Mouse (Mus musculus) ZHBTc4 (cell line): Measurements from ENCODE around the gene Lzic.
A peak's percentile ranks its signal among the peaks of the same experiment; 100 is the strongest.

ENCODE experiments used
- DNase-seq: peaks from one replicate; pipeline ENCODE4 v3.0.0-alpha.2; 2011; ENCODE audit warnings: low read depth, low spot score

Gene Lzic

DNA sequence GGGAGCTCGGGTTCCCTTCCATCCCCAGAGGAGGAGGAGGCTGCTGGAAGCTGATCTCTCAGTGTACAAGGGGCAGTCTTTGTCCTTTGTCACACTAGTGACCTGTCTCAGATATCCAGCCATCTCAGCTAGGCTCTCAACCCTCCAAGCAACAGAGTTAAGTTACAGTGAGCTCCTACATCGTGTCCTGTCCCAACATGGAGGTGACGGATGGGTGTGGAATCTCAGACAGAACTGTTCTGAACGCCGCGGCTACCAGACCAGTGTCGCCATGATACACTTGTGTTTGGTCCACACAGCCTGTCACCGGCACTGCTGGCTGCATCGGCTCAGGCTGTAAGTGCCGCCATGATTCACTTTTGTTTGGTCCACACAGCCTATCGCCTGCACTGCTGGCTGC lies 8.0 kb upstream of the Lzic start, which contains the start of gene Tmem274:
Gene Tmem274 (plus strand): TSS at position 301 of the 400 bp plus-strand sequence.
- DNase-seq: no peak

DNA sequence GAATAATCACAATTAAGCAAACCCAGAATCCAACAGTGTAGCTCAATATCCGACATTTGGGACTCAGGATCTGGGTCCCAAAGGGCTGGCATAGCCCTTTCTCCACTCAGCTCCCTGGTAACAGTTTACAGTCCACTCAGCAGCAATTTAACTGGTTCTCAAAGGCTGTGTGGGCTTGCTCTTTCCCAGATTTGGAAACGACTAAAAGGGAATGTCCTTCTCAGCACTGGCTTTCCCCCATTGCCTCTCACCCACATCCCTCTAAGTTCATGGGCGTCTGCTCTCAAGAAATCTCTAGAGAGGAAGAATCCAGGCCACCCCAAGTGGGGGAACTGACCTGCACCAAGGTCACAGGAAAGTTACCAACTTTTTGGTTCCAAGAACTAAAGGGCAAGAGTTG lies 463 bp upstream of the Lzic start:
- DNase-seq: no peak

DNA sequence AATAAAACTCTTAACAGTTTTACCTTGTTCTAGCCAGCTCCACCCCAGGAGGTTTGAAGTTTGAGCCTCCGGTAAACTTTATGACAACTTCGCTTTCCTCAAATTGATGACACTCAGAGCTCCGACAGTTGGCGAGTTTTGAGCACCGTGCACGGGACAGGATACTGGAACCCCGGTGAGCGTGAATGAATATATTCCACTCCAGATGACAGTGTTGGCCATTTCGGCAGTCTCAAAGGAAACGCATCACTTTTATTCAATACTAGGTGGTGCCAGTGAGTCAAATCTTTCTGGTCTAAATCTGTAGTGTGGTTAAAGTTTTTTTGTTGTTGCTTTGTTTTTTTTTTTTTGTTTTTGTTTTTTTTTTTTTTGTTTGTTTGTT lies 787 bp downstream of the Lzic start:
- DNase-seq: peak; percentile 36

DNA sequence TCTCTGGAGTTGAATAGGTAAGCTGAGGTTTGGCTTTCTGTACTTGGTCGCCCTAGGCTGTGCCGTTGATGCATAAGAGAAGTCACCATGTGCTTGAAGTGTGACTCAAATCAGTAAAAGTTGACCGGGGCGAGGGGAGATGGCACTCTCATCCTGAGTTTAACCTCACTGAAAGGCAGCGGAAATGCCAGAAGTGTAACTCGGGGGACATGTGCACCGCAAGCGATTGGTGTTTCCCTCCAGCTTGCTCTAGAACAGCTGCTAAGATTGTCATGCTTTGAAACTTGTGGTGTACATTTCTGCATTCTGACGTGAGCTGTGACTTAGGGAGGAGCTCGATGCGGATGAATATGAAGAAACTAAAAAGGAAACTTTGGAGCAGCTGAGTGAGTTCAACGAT lies 2.7 kb downstream of the Lzic start:
- DNase-seq: no peak

DNA sequence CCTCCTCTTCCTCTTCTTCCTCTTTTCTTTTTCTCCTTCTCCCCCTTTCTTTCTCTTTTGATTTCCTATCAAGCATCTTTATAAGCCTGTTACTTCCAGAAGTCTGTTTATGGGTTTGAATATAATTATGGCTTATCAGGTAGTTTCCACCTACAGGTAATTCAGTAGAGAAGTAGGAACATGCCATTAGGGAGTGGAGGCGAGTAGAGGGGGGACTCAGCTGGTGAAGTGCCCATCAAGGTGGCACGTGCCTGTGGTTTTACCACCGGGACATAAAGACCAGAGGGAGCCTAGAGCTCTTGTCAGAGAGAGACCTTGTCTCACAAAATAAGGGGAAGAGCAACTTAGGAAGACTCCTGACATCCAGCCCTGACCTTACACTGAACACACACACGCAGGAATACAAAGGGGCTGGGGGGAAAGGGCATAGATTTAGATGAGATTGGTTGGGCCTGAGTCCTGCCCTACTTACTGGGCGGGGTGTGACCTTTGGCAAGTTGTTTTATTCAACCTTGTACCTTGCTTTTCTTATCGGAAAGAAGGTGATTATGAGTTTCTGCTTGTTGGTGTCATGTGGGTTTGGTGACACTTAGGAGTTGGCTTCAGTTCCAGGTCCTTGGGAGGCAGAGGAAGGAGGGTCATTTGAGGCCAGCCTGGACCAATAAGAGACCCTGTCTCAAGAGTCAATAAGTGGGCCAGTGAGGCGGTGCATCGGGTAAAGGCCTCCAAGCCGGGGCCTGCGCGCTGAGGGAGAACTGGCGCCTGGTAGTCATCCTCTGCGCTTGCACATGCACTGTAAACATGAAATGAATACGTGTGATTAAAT lies 4.6 kb downstream of the Lzic start:
- no peak for DNase-seq

DNA sequence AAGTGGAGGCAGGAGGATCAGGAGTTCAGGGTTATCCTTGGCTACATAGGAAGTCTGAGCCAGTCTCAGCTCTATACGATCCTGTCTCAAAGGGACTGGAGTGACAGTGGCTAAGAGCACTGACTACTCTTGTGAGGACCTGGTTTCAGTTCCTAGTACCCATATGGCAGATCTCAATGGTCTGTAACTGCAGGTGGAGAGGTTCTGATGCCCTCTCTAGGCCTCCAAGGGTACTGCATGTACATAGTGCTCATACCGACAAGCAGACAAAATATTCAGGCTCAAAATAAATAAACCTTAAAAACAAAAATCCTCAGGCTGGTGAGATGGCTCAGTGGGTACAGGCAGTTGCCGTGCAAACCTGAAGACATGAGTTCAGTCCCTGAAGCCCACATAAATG lies 6.1 kb downstream of the Lzic start:
- peak; percentile 69 for DNase-seq

DNA sequence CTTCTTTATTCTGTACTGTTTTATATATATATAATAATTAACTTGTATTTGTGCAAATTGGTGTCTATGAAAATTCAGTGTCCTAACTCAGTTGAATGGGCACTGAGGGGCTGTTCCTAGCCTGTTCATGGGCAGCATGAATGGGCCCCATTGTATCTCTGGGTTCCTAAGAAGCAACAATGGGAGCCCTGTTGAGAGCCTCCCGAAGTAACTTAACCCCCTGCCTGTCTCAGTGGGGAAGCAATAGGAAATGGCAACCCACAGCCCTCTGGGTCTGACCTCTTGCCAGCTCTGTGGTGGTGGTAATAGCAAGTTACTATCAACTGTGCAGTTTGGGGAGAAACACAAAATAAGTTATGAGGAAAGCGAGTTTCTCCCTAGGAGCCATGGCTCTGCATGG lies 11.6 kb downstream of the Lzic start:
- no peak for DNase-seq

DNA sequence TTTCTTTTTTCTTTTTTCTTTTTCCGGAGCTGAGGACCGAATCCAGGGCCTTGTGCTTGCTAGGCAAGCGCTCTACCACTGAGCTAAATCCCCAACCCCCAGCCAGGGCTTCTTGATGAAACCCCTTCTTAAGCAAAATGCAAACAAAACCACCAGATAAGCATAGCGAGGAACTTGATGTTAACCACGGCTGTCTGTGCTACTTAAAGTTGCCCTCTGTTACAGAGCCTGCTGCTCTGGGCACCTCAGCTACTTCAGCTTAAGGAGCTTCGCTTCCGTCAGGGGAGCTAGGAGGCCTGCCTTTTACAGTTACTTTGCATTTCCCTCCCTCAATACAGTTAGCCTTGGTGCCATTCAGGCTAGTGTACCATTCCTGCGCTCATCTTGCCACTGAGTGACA lies 13.9 kb downstream of the Lzic start:
- DNase-seq: no peak

DNA sequence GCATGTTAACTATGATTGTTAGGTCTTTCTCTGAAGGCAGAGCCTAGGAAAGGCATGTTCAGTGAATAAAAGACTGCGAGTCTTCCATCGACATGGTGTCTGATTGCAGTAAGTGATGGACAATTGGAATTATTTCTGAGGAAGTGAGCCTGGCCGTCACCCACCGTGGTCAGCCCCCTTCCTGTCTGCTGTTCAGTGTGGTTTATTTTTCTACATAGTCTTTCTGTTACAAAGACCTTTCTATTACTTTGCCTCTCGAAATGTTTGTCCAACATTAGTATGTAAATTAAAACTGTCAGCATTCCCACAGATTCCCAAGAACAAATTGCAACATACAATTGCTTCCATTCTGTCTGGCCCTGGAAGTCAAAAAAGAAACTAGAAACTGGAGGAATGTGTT lies 14.8 kb downstream of the Lzic start:
- DNase-seq: no peak

DNA sequence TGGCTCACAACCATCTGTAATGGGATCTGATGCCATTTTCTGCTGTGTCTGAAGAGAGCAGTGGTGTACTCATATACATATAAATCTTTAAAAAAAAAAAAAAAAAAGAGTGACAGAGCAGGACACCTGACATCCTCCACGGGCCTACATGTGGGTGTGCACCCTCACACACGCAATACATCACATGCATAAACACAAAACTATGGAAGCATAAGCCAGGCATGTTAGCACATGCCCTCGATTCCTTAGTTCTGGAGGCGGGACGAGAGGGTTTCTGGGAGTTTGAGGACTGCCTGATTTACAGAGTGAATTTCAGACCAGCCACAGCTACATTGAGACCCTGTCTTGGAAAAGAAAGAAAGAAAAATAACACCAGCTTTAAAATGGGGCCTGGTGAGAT lies 19.3 kb downstream of the Lzic start:
- no peak for DNase-seq

DNA sequence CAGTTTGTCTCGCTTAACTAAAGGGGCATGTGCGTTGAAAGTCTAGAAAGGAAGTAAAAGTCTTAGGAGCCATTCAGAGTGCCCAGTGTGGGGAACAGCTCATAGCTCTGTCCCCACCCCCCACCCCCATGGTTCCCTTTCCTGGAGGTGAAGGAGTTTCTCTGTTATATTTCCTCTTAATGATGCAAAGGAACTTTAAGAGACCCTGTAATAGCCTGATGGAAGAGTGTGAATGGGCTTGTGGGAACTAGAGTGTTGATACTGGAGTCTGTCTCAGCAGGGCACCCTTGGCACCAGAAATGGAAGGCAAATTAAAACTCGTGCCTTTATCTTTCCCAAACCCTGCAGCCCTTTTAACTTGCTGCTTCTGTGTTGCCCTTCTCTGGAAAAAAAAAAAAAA lies 19.8 kb downstream of the Lzic start:
- DNase-seq: no peak

DNA sequence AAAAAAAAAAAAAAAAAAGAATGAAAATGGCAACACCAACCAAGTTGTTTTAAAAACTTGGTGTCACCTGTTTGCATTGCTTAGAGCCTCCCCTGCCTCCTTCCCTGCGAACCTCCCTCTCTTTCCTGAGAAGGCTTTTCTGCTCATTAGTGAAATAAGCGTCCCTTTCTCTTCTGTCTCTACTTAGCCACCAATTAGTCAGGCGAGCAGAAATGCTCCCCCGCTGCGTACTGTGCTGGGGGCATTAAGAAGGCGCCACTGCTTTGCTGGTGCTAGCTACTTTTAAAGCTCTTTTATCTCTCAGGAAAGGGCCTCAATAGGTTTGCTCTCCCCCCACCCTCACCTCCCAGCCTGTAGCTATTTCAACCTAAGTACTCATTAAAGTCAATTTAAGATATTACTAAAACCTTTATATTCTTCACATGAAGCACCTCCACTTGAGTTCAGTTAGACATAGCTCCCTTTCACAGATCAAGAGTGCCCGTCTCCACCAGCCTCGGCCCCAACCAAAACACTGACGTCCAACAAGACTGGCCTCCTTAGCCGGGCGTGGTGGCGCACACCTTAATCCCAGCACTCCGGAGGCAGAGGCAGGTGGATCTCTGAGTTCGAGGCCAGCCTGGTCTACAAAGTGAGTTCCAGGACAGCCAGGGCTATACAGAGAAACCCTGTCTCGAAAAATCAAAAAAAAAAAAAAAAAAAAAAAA lies 20.4 kb downstream of the Lzic start:
- no peak for DNase-seq

DNA sequence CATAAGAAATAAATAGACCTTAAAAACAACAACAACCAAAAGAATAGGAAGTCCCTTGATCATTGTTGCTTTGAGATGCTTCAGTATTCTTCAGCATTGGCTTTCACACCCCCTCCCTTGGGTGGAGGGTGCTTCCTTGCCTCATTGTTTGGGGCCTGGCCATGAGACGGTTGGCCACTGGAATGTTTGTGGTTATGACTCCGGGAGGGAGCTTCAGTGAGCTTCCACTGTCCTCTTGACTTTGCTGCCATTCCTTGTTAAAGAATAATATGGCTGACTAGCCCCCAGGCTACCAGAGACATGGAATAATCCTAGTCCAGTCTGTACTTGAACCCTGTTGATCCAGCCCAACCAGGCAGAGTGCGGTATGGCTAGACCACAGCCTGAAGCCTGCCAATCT lies 21.9 kb downstream of the Lzic start:
- no peak for DNase-seq

DNA sequence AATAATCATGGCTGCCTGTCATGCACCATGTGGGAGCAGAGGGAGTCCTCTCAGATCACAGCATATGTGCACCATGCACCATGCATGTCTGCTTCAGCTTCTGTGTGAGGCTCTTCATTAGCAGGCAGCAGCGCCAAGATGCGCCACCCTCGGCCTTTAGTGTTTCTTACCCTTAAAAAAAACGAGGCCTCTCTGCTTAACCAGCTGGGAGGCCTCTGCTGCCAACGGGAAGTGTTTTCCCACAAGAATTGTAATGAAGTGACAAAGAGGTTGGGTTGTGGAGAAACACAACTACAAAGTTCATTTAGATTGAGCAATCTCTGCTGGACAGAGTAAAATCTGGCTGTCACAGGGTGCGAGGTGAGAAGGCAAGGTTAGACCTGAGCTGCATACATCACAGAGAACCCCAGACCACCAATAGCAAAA lies 26.2 kb downstream of the Lzic start:
- no peak for DNase-seq

DNA sequence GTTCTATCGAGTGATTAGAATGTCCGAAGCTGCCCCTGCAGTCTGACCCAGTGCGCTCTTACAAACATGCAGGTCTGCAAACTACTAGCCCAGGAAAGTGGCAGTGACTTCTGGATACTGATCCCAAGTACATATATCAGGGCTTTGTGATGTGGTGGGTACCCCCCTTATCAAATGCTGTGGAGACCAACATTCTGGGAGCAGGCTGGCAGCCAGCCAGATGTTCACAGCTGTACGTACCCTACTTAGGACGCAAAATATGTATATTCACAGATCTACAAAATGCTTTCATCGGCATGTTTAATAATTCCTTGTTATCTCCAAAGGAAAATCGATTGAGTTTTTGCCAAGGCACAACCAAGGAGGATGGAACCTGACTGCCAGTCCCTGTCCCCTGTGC lies 27.0 kb downstream of the Lzic start:
- DNase-seq: no peak

DNA sequence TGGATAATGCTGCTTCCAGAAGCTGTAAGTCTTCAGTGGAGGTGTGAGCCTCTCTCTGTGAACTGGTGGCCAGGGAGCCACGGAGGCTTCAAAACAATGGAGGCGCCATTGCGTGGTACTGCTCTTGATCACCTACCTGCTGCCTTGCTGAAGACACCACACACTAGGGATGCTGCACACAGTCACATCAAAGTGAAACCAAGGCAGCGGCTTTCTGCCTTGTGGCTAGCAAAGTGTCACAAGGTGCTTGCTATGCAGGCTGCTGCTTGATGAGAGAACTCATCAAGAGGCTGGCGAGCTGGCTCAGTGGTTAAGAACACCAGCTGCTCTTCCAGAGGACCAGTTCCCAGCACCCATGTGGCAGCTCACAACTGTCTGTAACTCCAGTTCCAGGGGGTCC lies 30.7 kb downstream of the Lzic start:
- no peak for DNase-seq

DNA sequence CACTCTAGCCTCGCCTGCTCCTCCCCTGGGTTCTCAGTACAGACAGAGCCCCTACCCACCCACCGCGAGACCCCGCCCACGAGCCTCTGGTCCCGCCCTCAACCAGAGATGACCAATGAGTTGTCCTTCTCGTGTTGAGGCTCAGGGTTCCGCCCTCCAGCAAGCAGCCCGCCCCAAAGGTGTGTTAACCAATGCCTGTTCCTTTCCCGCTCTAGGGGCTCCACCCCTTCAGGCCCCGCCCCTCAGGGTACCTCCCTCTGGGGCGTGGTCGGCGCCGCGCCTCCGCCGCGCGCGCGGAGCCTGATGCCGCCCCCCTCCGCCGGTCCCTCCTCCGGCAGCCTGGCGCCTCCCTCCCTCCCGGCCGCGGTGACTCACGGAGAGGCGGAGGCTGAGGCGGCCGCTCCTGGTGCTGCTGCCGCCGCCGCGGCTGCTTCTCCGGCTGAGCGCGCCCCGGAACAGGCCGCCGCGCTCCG lies 32.9 kb downstream of the Lzic start, which contains the start of gene Ctnnbip1:
Gene Ctnnbip1 (plus strand): TSS at position 369 of the 473 bp plus-strand sequence.
- peak; percentile 99 for DNase-seq

DNA sequence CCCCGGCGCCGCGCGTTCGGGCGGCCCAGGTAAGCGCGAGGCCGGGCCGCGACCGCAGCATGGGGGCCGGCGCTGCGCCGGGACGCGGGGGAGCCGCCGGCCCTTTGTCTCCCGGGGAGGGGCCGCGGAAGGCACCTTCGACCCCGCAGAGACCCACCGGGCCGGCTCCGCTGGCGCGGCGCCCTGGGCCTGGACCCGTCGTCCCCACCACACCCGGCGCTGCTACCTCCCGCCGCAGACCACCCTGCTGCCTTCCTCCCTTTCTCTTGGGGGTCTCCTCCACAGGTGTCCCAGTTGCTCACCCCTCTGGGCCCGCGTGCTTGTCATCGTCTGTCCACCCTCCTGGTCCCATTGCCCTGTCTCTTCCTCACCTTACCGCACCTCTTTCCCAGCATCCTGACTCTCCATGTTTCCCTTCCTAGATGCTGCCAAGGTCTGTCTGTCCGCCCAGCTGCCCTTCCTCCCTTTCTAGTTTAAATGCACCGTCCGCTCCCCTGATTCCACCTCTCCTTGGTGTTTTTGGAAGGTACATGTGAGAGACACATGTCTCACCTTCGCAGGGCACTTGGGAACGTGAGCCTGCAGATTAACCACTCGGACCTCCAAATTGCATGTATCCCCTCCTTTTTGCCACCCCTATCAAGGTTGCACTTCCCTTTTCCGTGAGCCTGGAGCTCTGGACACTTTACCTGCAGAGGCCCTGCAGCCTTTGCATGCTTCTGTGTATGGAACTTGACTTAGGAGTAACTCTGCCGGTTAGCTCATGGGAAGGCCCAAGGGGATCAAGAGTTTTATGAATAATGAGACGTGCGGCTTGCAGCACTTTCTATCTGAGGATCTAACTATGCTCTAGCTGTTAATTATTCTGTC lies 33.6 kb downstream of the Lzic start:
- no peak for DNase-seq

DNA sequence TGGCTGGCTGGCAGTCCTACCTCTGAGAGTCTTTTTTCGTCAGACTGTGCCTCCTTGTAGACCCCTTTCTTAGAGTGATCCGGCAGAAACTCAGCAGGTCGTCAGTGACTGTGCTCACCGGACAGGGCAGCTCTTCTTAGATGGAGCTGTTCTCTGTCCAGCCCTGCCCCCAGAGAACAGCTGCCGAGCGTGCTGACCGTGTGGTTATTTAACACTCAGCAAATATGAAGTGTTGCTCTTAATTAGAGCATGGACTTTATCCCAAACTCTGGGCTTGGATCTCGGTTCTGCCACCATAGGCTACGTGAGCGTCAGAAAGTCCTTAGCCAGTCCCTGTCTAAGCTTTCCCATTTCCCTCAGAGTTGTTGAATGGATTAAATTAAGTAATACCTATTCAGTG lies 36.2 kb downstream of the Lzic start:
- no peak for DNase-seq

DNA sequence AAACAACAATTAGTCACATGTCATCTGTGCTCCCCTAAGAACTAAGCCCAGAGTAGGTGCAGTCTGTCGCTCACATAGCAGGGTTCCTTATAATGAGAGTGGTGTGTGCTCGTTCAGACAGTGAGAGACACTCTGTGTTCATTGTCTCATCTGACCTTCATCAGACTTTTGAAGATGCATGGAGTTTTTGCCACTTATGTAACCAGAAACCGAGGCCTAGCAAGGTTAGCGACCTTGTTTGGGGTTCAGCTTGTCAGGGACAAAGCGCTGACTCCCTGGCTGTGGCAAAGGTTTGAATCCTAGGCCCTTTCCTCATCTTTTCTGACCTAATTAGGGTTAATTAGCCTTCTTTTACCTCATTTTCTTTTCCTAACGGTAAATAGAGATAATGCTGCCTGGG lies 38.9 kb downstream of the Lzic start:
- DNase-seq: no peak

DNA sequence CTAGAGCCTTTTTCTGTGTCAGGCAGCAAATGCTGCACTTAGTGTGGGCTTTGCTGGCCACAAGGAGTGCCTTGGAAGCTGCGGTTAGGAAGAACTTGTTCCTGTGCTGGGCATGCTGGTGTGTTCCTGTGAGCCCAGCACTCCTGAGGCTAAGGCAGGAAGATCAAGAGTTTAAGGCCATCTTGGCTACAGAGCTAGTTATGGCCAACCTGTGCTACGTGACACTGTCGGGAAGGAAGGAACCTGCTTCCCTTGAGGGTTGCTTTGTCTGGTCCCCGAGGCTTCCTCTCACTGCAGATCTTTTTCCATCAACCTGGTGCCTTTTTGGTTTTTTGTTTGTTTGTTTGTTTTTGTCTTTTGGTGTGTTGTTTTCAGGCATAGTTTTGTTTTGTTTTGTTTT lies 40.1 kb downstream of the Lzic start:
- DNase-seq: no peak

DNA sequence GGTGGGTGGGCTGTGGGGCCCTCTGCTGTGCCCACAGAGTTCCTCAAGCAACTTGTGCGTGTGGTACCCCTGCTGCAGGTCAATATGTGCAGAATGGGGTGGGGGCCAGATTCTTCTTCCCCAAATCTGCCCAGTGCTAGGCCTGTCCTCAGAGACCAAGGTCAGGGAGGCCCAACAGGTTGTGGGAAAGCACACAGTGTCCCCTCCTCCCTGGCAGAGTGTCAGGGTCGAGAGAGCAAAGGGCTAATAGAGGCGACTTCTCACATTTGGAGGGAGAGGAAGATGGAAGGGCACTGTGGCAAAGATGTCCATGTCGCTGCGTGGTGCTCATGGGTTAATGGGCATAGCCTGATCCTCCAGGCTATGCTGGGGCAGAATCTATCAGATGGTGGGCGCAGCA lies 40.8 kb downstream of the Lzic start:
- no peak for DNase-seq
